Comparison of ENCODE assay signal across 34 mouse cellular contexts in genomic region chr17:48963740-48964139, GRCm38 (mm10). TPM values are rescaled to one million over a fixed set of nuclear protein-coding genes. Genes with fewer than 3 reads are reported as not detected.
A peak's percentile ranks its signal among the peaks of the same experiment; 100 is the strongest.
DNase-seq lines count a peak whose midpoint lies in the region; ATAC-seq and TF ChIP-seq lines count a peak whose summit lies in the region.
"Had no signal": no experiment of that assay in that cellular context is flagged by ENCODE, and none has a peak within 500 bp of the region (broad histone marks: within the 10 kb centered on the region; RNA-seq: fewer than 3 reads in every experiment).

No protein-coding gene starts in this region.

- ATAC-seq in megakaryocyte progenitor cell, adult 5-6 weeks (replicated peaks; ENCODE audit: poor library complexity), result peak; percentile 94
- ATAC-seq: activated CD4-positive, CD25-positive, alpha-beta regulatory T cell, adult 4 months; forebrain, embryonic 15.5 days; inflammation-experienced regulatory T-cells, adult 6 months had no signal

- intact Hi-C loops in left cerebral cortex, postnatal 10 days (cut with DNase I), result no loop called here

- peak; percentile 60 for DNase-seq in ES-CJ7 (ENCODE audit: low read depth, low spot score)
- DNase-seq in left cerebral cortex, postnatal 10 days (ENCODE audit: extremely low spot score in 1 of 2, low spot score in 2 of 2), result no peak
- DNase-seq in kidney, postnatal 36 days, result no peak
- DNase-seq in layer of hippocampus, adult 18-20 months (ENCODE audit: low spot score in 2 of 2), result no peak
- DNase-seq: adrenal gland, adult 2 months; adrenal gland, postnatal 36 days; cerebellum, adult 8-10 months; cerebellum, postnatal 36 days; embryo, embryonic 11 days; gastrocnemius, postnatal 25 days; heart, postnatal 14 days; kidney, adult 11 months; kidney, postnatal 25 days; retina, postnatal 1 day; right cerebral cortex, postnatal 14 days; thymus, postnatal 14 days had no signal

- H3K36me3 ChIP-seq in C2C12 (ENCODE audit: control insufficient read depth, insufficient read depth), result no peaks in the 10 kb centered on the region
- H3K36me3 ChIP-seq: embryonic facial prominence, embryonic 12.5 days; forebrain, embryonic 15.5 days; hindbrain, embryonic 10.5 days; hindbrain, embryonic 15.5 days; kidney, embryonic 15.5 days; limb, embryonic 12.5 days; liver, embryonic 15.5 days; lung, embryonic 15.5 days; midbrain, embryonic 12.5 days; neural tube, embryonic 15.5 days had no signal

- no peaks in the 10 kb centered on the region for H3K79me3 ChIP-seq in C2C12 (ENCODE audit: low read depth)

- no peaks in the 10 kb centered on the region for H3K79me2 ChIP-seq in C2C12 (ENCODE audit: control insufficient read depth, insufficient read depth)

- no peak for TF ChIP-seq CTCF in C2C12 (IDR thresholded peaks at IDR 0.05; ENCODE audit: control insufficient read depth, insufficient read depth, insufficient read length)
- TF ChIP-seq CTCF in bone marrow macrophage, adult 2 months (IDR thresholded peaks at IDR 0.05; ENCODE audit: low read depth, low read length), result no peak

- H3K4me3 ChIP-seq in C2C12 (ENCODE audit: insufficient read depth, poor library complexity, severe bottlenecking), result peak overlapping the region; percentile 33
- no peak overlapping the region for H3K4me3 ChIP-seq in bone marrow macrophage, adult 2 months (ENCODE audit: insufficient read depth, low read length)
- H3K4me3 ChIP-seq: embryonic facial prominence, embryonic 12.5 days; forebrain, embryonic 15.5 days; hindbrain, embryonic 10.5 days; hindbrain, embryonic 15.5 days; kidney, embryonic 15.5 days; limb, embryonic 12.5 days; liver, embryonic 15.5 days; lung, embryonic 15.5 days; megakaryocyte, embryonic 14.5 days; midbrain, embryonic 12.5 days; neural tube, embryonic 15.5 days had no signal

- H3K27me3 ChIP-seq in C2C12 (ENCODE audit: control insufficient read depth, insufficient read depth, insufficient read length), result no peaks in the 10 kb centered on the region
- H3K27me3 ChIP-seq: embryonic facial prominence, embryonic 12.5 days; forebrain, embryonic 15.5 days; hindbrain, embryonic 15.5 days; kidney, embryonic 15.5 days; limb, embryonic 12.5 days; liver, embryonic 15.5 days; lung, embryonic 15.5 days; megakaryocyte, embryonic 14.5 days; midbrain, embryonic 12.5 days; neural tube, embryonic 15.5 days had no signal

- peaks cover 5% of the 10 kb centered on the region for H3K4me1 ChIP-seq in bone marrow macrophage, adult 2 months (ENCODE audit: control insufficient read depth, insufficient read depth, low read length)
- H3K4me1 ChIP-seq: megakaryocyte, embryonic 14.5 days had no signal

- no peak for TF ChIP-seq POLR2A in bone marrow macrophage, adult 2 months (IDR thresholded peaks at IDR 0.05; ENCODE audit: borderline replicate concordance, low read depth, low read length)

- peak overlapping the region; percentile 31 for H3K27ac ChIP-seq in bone marrow macrophage, adult 2 months (ENCODE audit: insufficient read depth, low read depth, low read length)
- H3K27ac ChIP-seq: embryonic facial prominence, embryonic 12.5 days; forebrain, embryonic 15.5 days; hindbrain, embryonic 10.5 days; hindbrain, embryonic 15.5 days; kidney, embryonic 15.5 days; limb, embryonic 12.5 days; liver, embryonic 15.5 days; lung, embryonic 15.5 days; midbrain, embryonic 12.5 days; neural tube, embryonic 15.5 days had no signal

- no peak overlapping the region for H3ac ChIP-seq in C2C12 (ENCODE audit: control insufficient read depth, insufficient read length, low read depth)

TF ChIP-seq in C2C12, 6 proteins besides CTCF, POLR2A, EP300 and RAD21:
- TF ChIP-seq MYOD1 (IDR thresholded peaks at IDR 0.05; ENCODE audit: control insufficient read depth, insufficient read length, low read depth) (no peak), CEBPB (IDR thresholded peaks at IDR 0.05; ENCODE audit: low read depth) (peak; percentile 76), MAX (IDR thresholded peaks at IDR 0.05) (peak; percentile 49)

RNA-seq across cellular contexts. Expression of gene Lrfn2, which starts 31.6 kb away (rescaled TPM):
- polyA plus RNA-seq in C2C12 (2012; fragmentation: generic; extraction: Trizol), result not detected
- polyA plus RNA-seq in bone marrow macrophage, adult 2 months (2012; ENCODE audit: insufficient read depth, insufficient read length, missing spikeins), result not detected in 2 replicates
- not detected in 2 replicates for total RNA-seq in megakaryocyte progenitor cell, adult 5-6 weeks (2015)
- total RNA-seq in megakaryocyte progenitor cell, adult 5-6 weeks (2017), result not detected in 2 replicates
- total RNA-seq in left cerebral cortex, postnatal 10 days (2021), result 10 to 100 TPM; 39.2 to 42.5 TPM
- 10 to 100 TPM; 39.5 to 43.2 TPM for total RNA-seq in layer of hippocampus, adult 18-20 months (2021)
- total RNA-seq: liver, adult 2 months; MEL had no signal
- polyA plus RNA-seq: activated CD4-positive, CD25-positive, alpha-beta regulatory T cell, adult 4 months; inflammation-experienced regulatory T-cells, adult 6 months; liver, adult 2 months; liver, embryonic 15.5 days had no signal

Comparison
In these comparisons a context has a peak if more than half of its experiments do, and no peak if none do; other contexts are left out.
1. RNA of gene Lrfn2, which starts 31.6 kb away (total RNA-seq): 39.5 to 43.2 TPM in layer of hippocampus, adult 18-20 months and 39.2 to 42.5 TPM in left cerebral cortex, postnatal 10 days; not detected in megakaryocyte progenitor cell, adult 5-6 weeks; every median in the first group is over 10 times any median in the second.